Mouse (Mus musculus) heart, postnatal 14 days (tissue): ENCODE measurements around the gene Gm21891. TPM values are rescaled to one million over a fixed set of nuclear protein-coding genes. Genes with fewer than 3 reads are reported as not detected.
"Not testable (repeated sequence)": the region's sequence is repeated elsewhere in the genome, so short reads cannot be mapped to it uniquely, and the experiment has no call there.

Source experiments
- DNase-seq, 2 experiments: peaks; one replicate each; pipeline ENCODE4 v3.0.0; 2021 to 2022
- intact Hi-C: fragments of 180-260 bp; cut with DNase I; formaldehyde crosslinking; loops from one replicate; pipeline ENCODE4 v1.15.1; 2025
- long read RNA-seq, 2 experiments: library from polyadenylated mRNA; stranded (forward); transcript quantifications; one replicate each; pipeline ENCODE4 v2.0.0; 2021
- total RNA-seq, 2 experiments: library from RNA; stranded (reverse); gene quantifications; 2 replicates each; pipeline ENCODE4 v1.2.3; 2021

The Gm21891 gene
- total RNA-seq = not detected
- long read RNA-seq, experiment 1 = 0 reads
- long read RNA-seq, experiment 2 = 0 reads

DNA sequence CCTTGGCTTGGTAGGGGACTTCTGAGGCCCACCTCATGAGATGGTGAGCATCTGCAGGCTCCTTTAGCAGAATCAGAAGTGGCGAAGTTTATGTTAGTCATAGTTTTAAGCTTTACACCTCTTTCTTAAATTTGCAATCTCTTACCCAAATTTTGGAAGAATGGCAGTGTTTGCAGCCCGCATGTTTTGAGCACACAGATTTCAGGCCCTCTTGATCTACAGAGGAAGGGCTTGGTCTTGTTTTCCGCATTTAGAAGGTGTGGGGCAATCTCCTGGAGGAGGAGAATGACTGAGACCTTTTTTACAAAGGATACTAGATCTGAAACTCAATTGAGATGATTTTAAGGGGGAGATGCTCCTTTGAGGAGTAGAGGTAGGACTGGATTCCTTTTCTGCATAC, at the start of gene Gm21891:
Gene Gm21891 (minus strand): TSS at position 101 of the 400 bp plus-strand sequence.
- DNase-seq, intact Hi-C loops: not testable (repeated sequence)

DNA sequence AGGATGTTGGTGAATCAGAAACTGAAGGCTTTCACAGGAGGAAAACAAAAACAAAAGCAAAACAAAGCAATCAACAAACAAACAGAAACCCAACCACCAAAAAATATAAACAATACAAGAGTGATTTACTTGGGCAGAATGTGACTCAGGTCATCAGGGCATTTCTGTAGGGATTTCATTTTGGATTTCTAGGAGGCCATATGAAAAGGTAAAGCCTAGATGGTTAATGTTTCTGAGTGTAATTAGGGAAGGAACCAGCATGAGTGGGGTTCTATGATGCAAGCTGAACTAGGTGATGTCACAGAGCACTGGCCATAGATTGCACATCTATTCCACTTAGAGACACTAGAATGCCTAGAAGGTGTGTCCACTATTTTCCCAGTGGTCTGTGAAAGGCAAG, 28.4 kb upstream of the Gm21891 start, which contains the start of gene Gm21425:
Gene Gm21425 (plus strand): TSS at position 301 of the 400 bp plus-strand sequence.
- DNase-seq = not testable (repeated sequence)

More for the DNA sequence above, 28.4 kb upstream of the Gm21891 start, which contains the start of gene Gm21425:
- intact Hi-C loops = not testable (repeated sequence)

Other genes starting within 250 kb of the Gm21891 start
- gene Gm20807, start 90.6 kb downstream of the Gm21891 start, total RNA-seq = not detected
- gene Gm21425, start 28.5 kb upstream of the Gm21891 start, total RNA-seq = not detected
- gene Gm21828, start 90.4 kb upstream of the Gm21891 start, total RNA-seq = not detected
- not detected for gene Gm21440, start 118.9 kb upstream of the Gm21891 start, total RNA-seq
- gene Gm21454, start 119.0 kb upstream of the Gm21891 start, total RNA-seq = not detected
- not detected for gene Gm21725, start 215.6 kb upstream of the Gm21891 start, total RNA-seq